Mouse (Mus musculus) stomach, postnatal 0 days (tissue): ENCODE measurements around the gene Rbx1.

Experiments
- CTCF ChIP-seq: IDR thresholded peaks from 2 replicates; pipeline ENCODE4 v1.5.1; 2016; ENCODE audit warnings: antibody characterized with exemption, low read depth, mild to moderate bottlenecking, moderate library complexity
- EP300 ChIP-seq: optimal IDR thresholded peaks from 2 replicates; pipeline ENCODE3; 2016; ENCODE audit warnings: antibody characterized with exemption

- TF ChIP-seq CTCF, result no peak
- no peak for TF ChIP-seq EP300
These were observed 40.8 kb upstream of the Rbx1 start for GRCm38 (mm10) chr15:81425311-81425710.
